Mouse (Mus musculus) Patski (cell line): ENCODE measurements around the gene Nckap5l. TPM values are rescaled to one million over a fixed set of nuclear protein-coding genes. Genes with fewer than 3 reads are reported as not detected.

Experiments used
- ATAC-seq: fragments of 100-300 bp; one replicate; pipeline ENCODE4 v1.8.0; 2021
- CTCF ChIA-PET: fragments of 350-600 bp; sonication (Branson Sonifier 250); formaldehyde crosslinking; loops from one replicate; lab custom pipeline; 2022; ENCODE audit warnings: inconsistent platforms; lab: Charles Lee
- POLR2A ChIA-PET: fragments of 350-600 bp; sonication (Branson Sonifier 250); formaldehyde crosslinking; loops from one replicate; lab custom pipeline; 2022; ENCODE audit warnings: antibody characterized with exemption, inconsistent platforms; lab: Charles Lee
- DNase-seq: peaks from one replicate; pipeline ENCODE4 v3.0.0-alpha.2; 2011; ENCODE audit warnings: low read depth, low spot score
- H3K27me3 ChIP-seq: fragments of 371-371 bp; one replicate; pipeline ENCODE4 v1.5.1; 2021
- CTCF ChIP-seq: fragments of 100-300 bp; IDR thresholded peaks from one replicate; pipeline ENCODE4 v1.5.1; 2021
- in situ Hi-C: fragments of 300-500 bp; cut with MboI; formaldehyde crosslinking; loops from 3 replicates; pipeline ENCODE4 v1.11.1; 2018; ENCODE audit warnings: low pct_unique_long_range_greater_than_20kb, mixed read lengths
- polyA plus RNA-seq: library from polyadenylated mRNA; unstranded; gene quantifications from one replicate; pipeline ENCODE4 v1.2.3, GENCODE M21; 2021

Gene Nckap5l
- polyA plus RNA-seq, 1 experiment from 2014 or later = 10.8 TPM

- TF ChIP-seq CTCF = no peak
- no peak for DNase-seq
- in situ Hi-C loops = no loop called here
- ChIA-PET CTCF (interaction anchor here (0.9 kb wide), 1 partner anchor 17 kb away, joined by 4 read pairs; no protein-coding TSS in a partner anchor), POLR2A (interaction anchor here (0.5 kb wide), 1 partner anchor 31 kb away, joined by 3 read pairs; no protein-coding TSS in a partner anchor)
- no peak for ATAC-seq
- no peaks in the 10 kb centered on the region for H3K27me3 ChIP-seq
Observed at GRCm38 (mm10) chr15:99433913-99434312, 23.6 kb downstream of the Nckap5l start.

- ChIA-PET CTCF (interaction anchor here (1.0 kb wide), 1 partner anchor 37 kb away, joined by 3 read pairs; no protein-coding TSS in a partner anchor), POLR2A (interaction anchor here (0.7 to 1.0 kb wide), 2 partner anchors 17 to 38 kb away, joined by 3 read pairs; no protein-coding TSS in a partner anchor)
- no peak for ATAC-seq
- in situ Hi-C loops = no loop called here
- no peak for TF ChIP-seq CTCF
- no peak for DNase-seq
- no peaks in the 10 kb centered on the region for H3K27me3 ChIP-seq
Observed at GRCm38 (mm10) chr15:99433081-99433718, 24.3 kb downstream of the Nckap5l start.

GRCm38 (mm10) chr15:99431967-99432366 is 25.6 kb downstream of the Nckap5l start:
- no peaks in the 10 kb centered on the region for H3K27me3 ChIP-seq
- CTCF ChIA-PET = interaction anchor here (1.0 kb wide), 1 partner anchor 38 kb away, joined by 3 read pairs; no protein-coding TSS in a partner anchor
- in situ Hi-C loops = no loop called here
- ATAC-seq = no peak
- no peak for TF ChIP-seq CTCF
- POLR2A ChIA-PET = interaction anchor here (1.0 kb wide), 1 partner anchor 15 kb away, joined by 3 read pairs; no protein-coding TSS in a partner anchor
- no peak for DNase-seq

GRCm38 (mm10) chr15:99431504-99431903 is 26.0 kb downstream of the Nckap5l start:
- no peak for ATAC-seq

GRCm38 (mm10) chr15:99431063-99431462 is 26.5 kb downstream of the Nckap5l start:
- CTCF ChIA-PET = interaction anchor here (1.6 kb wide), 1 partner anchor 14 kb away, joined by 5 read pairs; no protein-coding TSS in a partner anchor
- TF ChIP-seq CTCF = no peak
- in situ Hi-C loops = no loop called here
- DNase-seq (no peak), ATAC-seq (no peak)
- H3K27me3 ChIP-seq = no peaks in the 10 kb centered on the region
- POLR2A ChIA-PET = no interaction called here

More at GRCm38 (mm10) chr15:99431504-99431903, 26.0 kb downstream of the Nckap5l start:
- in situ Hi-C loops = no loop called here
- CTCF ChIA-PET = no interaction called here
- H3K27me3 ChIP-seq = no peaks in the 10 kb centered on the region
- no peak for TF ChIP-seq CTCF
- POLR2A ChIA-PET = no interaction called here
- no peak for DNase-seq

- TF ChIP-seq CTCF = no peak
- CTCF ChIA-PET = interaction anchor here (1.6 kb wide), 1 partner anchor 14 kb away, joined by 5 read pairs; no protein-coding TSS in a partner anchor
- DNase-seq (no peak), ATAC-seq (no peak)
- H3K27me3 ChIP-seq = no peaks in the 10 kb centered on the region
- POLR2A ChIA-PET = interaction anchor here (0.6 to 0.9 kb wide), 2 partner anchors 14 to 39 kb away, joined by 3 to 4 read pairs; no protein-coding TSS in a partner anchor
- in situ Hi-C loops = no loop called here
Observed at GRCm38 (mm10) chr15:99430394-99430793, 27.2 kb downstream of the Nckap5l start.

GRCm38 (mm10) chr15:99423884-99424283 is 33.7 kb downstream of the Nckap5l start:
- ATAC-seq (no peak), DNase-seq (no peak)
- no peak for TF ChIP-seq CTCF
- POLR2A ChIA-PET = no interaction called here
- H3K27me3 ChIP-seq = no peaks in the 10 kb centered on the region
- CTCF ChIA-PET = no interaction called here
- in situ Hi-C loops = loop anchor here (5.0 kb wide), 1 partner anchor 43 kb away; no protein-coding TSS in a partner anchor

- no peak for DNase-seq
- POLR2A ChIA-PET = interaction anchor here (0.8 kb wide), 1 partner anchor 35 kb away, joined by 3 read pairs; the partner anchor contains the start of gene Nckap5l
- H3K27me3 ChIP-seq = no peaks in the 10 kb centered on the region
- no peak for TF ChIP-seq CTCF
- CTCF ChIA-PET = interaction anchor here (0.9 to 1.0 kb wide), 2 partner anchors 20 to 48 kb away, joined by 3 read pairs; no protein-coding TSS in a partner anchor
- in situ Hi-C loops = loop anchor here (5.0 kb wide), 1 partner anchor 44 kb away; no protein-coding TSS in a partner anchor
- ATAC-seq = no peak
Observed at GRCm38 (mm10) chr15:99423131-99423530, 34.4 kb downstream of the Nckap5l start.

- ATAC-seq (no peak), DNase-seq (no peak)
- TF ChIP-seq CTCF = no peak
- H3K27me3 ChIP-seq = no peaks in the 10 kb centered on the region
- in situ Hi-C loops = loop anchor here (5.0 kb wide), 1 partner anchor 45 kb away; no protein-coding TSS in a partner anchor
- CTCF ChIA-PET = interaction anchor here (0.9 to 1.0 kb wide), 2 partner anchors 19 to 49 kb away, joined by 3 read pairs; no protein-coding TSS in a partner anchor
- POLR2A ChIA-PET = interaction anchor here (0.8 kb wide), 1 partner anchor 35 kb away, joined by 3 read pairs; the partner anchor contains the start of gene Nckap5l
Observed at GRCm38 (mm10) chr15:99422551-99422950, 35.0 kb downstream of the Nckap5l start.

- DNase-seq (no peak), ATAC-seq (no peak)
- ChIA-PET POLR2A (no interaction called here), CTCF (no interaction called here)
- H3K27me3 ChIP-seq = no peaks in the 10 kb centered on the region
- TF ChIP-seq CTCF = no peak
- in situ Hi-C loops = loop anchor here (5.0 kb wide), 1 partner anchor 46 kb away; no protein-coding TSS in a partner anchor
Observed at GRCm38 (mm10) chr15:99421676-99422075, 35.9 kb downstream of the Nckap5l start.
